Mouse (Mus musculus): ENCODE measurements around the gene Rpl39. TPM values are rescaled to one million over a fixed set of nuclear protein-coding genes. Genes with fewer than 3 reads are reported as not detected.

Rpl39 gene
- polyA plus RNA-seq (2012; fragmentation: generic; extraction: Trizol): 2,053 TPM

DNA sequence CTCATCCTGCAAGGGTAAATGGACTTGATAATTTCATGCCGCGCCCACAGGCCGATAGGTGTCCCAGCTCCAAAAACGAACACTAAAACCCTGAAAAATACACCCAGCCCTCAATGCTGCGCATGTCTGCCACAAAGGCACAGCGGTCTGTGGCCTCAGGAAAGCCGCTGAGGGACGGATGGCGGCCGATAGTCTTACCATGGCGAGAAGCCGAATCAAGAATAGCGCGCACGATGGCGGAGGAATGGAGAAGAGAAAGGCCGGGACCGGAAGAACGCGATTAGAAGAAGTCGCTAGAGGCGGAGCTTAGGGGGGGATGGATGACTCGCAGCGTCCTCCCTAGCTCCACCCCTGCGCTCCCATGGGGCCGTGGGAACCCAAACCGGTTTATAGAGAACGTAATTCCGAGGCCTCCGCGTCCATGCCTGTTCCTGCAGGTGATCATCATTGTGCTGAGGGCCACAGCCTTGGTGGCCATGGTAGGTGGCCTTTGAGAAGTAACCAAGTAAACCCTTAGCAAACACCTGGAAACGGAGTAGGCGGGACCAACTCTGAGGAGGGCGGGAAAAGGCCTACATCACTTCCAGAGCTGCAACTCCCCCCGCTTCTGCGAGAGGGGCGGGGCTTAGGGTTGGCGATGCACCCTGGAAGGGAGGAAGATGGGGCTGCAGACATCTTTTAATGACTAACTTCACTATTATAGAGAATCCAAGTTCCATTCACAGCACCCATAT is at the start of gene Rpl39:
Gene Rpl39, minus strand, starts transcription at position 476 of the 734 bp plus-strand sequence.
- Histone ChIP-seq H3K4me3 (peak within 1 kb of the TSS; percentile 94), H3K27me3 (ENCODE audit: control insufficient read depth, insufficient read depth, insufficient read length) (no peaks in the 10 kb centered on the region), H3K36me3 (ENCODE audit: control insufficient read depth, insufficient read depth) (peaks cover 11% of the 10 kb centered on the region), H3K4me2 (ENCODE audit: low read depth) (peak within 1 kb of the TSS; percentile 81), H3ac (ENCODE audit: control insufficient read depth, insufficient read length) (peak within 1 kb of the TSS; percentile 55), H3K79me2 (ENCODE audit: control insufficient read depth, insufficient read depth) (peaks cover 22% of the 10 kb centered on the region)
- TF ChIP-seq POLR2A (IDR thresholded peaks at IDR 0.05; ENCODE audit: insufficient read length, low read depth): peak; percentile 84
- no peak for TF ChIP-seq MYOG (IDR thresholded peaks at IDR 0.05; ENCODE audit: control insufficient read depth in 1 of 3, insufficient read depth in 1 of 3, insufficient read length in 2 of 3, low read depth in 2 of 3)
- TF ChIP-seq POLR2AphosphoS2 (IDR thresholded peaks at IDR 0.05; ENCODE audit: insufficient read length, low read depth): peak; percentile 72
- no peak for TF ChIP-seq TCF3 (IDR thresholded peaks at IDR 0.05; ENCODE audit: insufficient read length, low read depth)
- TF ChIP-seq MAX (IDR thresholded peaks at IDR 0.05; ENCODE audit: low read depth): no peak

DNA sequence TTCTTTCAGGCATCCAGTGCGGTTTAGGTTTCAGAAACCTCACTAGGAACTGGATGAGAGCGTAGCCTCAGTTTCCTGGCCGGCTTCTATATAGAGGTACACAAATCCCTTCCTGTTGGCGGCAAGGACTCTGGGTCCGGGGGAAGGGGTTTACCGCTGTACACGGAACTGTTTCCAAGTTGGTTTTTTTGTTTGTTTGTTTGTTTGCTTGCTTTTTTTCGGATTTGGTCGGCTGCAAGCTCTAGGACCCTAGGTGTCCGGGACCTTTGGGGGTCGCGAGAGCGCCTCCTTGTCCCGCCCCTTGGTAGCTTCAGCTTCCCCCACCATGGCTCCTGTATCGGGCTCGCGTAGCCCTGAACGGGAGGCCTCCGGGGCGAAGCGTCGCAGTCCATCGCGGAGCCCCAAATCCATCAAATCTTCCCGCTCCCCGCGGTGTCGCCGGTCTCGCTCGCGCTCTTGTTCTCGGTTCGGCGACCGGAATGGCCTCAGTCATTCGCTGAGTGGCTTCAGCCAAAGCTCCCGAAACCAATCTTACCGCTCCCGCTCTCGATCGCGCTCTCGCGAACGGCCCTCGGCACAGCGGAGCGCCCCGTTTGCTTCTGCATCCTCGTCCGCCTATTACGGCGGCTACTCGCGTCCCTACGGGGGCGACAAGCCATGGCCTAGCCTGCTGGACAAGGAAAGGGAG is 41.6 kb upstream of the Rpl39 start, which contains the start of gene Nkap:
Gene Nkap, plus strand, starts transcription at position 125 of the 688 bp plus-strand sequence.
- no peak for TF ChIP-seq MYOD1 (IDR thresholded peaks at IDR 0.05; ENCODE audit: control insufficient read depth in 1 of 3, insufficient read length in 2 of 3, low read depth in 2 of 3)
- no peak for TF ChIP-seq TCF3 (IDR thresholded peaks at IDR 0.05; ENCODE audit: insufficient read length, low read depth)
- TF ChIP-seq USF1 (IDR thresholded peaks at IDR 0.05; ENCODE audit: low read depth): no peak
- TF ChIP-seq REST (IDR thresholded peaks at IDR 0.05; ENCODE audit: insufficient read depth, insufficient read length): no peak
- no peak for TF ChIP-seq TCF12 (IDR thresholded peaks at IDR 0.05; ENCODE audit: insufficient read depth, poor library complexity, severe bottlenecking)
- TF ChIP-seq POLR2A (IDR thresholded peaks at IDR 0.05; ENCODE audit: insufficient read length, low read depth): no peak
- TF ChIP-seq SRF (IDR thresholded peaks at IDR 0.05; ENCODE audit: control insufficient read depth, insufficient read length, low read depth): no peak
- no peak for TF ChIP-seq E2F4 (IDR thresholded peaks at IDR 0.05; ENCODE audit: insufficient read depth)
- TF ChIP-seq CEBPB (IDR thresholded peaks at IDR 0.05; ENCODE audit: insufficient read depth, poor library complexity, severe bottlenecking): no peak
- no peak for TF ChIP-seq MYOG (IDR thresholded peaks at IDR 0.05; ENCODE audit: control insufficient read depth in 1 of 3, insufficient read depth in 1 of 3, insufficient read length in 2 of 3, low read depth in 2 of 3)
- no peak for TF ChIP-seq POLR2AphosphoS2 (IDR thresholded peaks at IDR 0.05; ENCODE audit: insufficient read length, low read depth)
- TF ChIP-seq MAX (IDR thresholded peaks at IDR 0.05; ENCODE audit: low read depth): no peak
- peak within 1 kb of the TSS; percentile 90 for H3K4me2 ChIP-seq (ENCODE audit: low read depth)
- H3K36me3 ChIP-seq (ENCODE audit: control insufficient read depth, insufficient read depth): no peaks in the 10 kb centered on the region
- peak within 1 kb of the TSS; percentile 82 for H3ac ChIP-seq (ENCODE audit: control insufficient read depth, insufficient read length)
- no peaks in the 10 kb centered on the region for H3K27me3 ChIP-seq (ENCODE audit: control insufficient read depth, insufficient read depth, insufficient read length)
- peaks cover 11% of the 10 kb centered on the region for H3K79me2 ChIP-seq (ENCODE audit: control insufficient read depth, insufficient read depth)
- peak within 1 kb of the TSS; percentile 63 for H3K4me3 ChIP-seq

DNA sequence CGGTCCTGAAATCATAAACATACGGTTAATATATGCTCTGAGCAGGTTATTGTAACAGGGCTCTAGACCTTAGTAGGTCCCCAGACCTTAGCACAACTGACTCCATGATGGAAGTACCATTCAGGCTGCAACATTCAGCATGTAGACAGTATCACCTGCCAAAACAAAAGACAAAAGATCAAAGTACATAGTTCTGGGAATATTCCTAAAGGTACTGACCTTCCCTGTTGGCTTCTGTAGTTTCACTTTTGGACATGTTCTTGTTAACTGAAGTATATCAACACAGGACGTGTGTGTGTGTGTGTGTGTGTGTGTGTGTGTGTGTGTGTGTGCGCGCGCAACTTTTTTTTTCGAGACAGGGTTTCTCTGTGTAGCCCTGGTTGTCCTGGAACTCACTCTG is 40.3 kb upstream of the Rpl39 start:
- Histone ChIP-seq H3ac (ENCODE audit: control insufficient read depth, insufficient read length) (no peak overlapping the region), H3K36me3 (ENCODE audit: control insufficient read depth, insufficient read depth) (no peaks in the 10 kb centered on the region), H3K27me3 (ENCODE audit: control insufficient read depth, insufficient read depth, insufficient read length) (no peaks in the 10 kb centered on the region), H3K4me2 (ENCODE audit: low read depth) (no peak overlapping the region), H3K79me2 (ENCODE audit: control insufficient read depth, insufficient read depth) (peaks cover 11% of the 10 kb centered on the region), H3K4me3 (no peak overlapping the region)
- TF ChIP-seq POLR2A (IDR thresholded peaks at IDR 0.05; ENCODE audit: insufficient read length, low read depth) (no peak), MYOG (IDR thresholded peaks at IDR 0.05; ENCODE audit: control insufficient read depth in 1 of 3, insufficient read depth in 1 of 3, insufficient read length in 2 of 3, low read depth in 2 of 3) (no peak), E2F4 (IDR thresholded peaks at IDR 0.05; ENCODE audit: insufficient read depth) (no peak), MAX (IDR thresholded peaks at IDR 0.05; ENCODE audit: low read depth) (no peak)

DNA sequence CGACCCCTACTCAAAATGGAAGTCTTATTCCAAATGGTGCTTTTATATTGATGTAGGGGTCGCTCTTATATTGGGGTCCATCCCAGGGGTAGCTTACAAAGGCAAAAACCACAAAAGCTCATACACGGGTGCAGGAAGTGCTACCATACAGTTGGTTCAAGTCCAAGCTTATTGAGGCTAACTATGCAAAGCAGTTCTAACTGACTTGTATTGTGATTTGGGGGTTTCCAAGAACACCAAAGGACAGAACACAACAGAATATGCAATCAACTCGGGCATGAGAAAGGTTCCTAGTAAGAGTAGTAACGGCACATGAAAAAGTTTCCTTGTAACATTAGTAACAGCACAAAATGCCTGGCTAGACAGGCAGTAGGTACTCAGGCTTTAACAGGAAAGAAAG is 35.0 kb upstream of the Rpl39 start:
- TF ChIP-seq REST (IDR thresholded peaks at IDR 0.05; ENCODE audit: insufficient read depth, insufficient read length): no peak
- TF ChIP-seq POLR2AphosphoS2 (IDR thresholded peaks at IDR 0.05; ENCODE audit: insufficient read length, low read depth): no peak
- TF ChIP-seq TCF3 (IDR thresholded peaks at IDR 0.05; ENCODE audit: insufficient read length, low read depth): no peak
- no peak for TF ChIP-seq E2F4 (IDR thresholded peaks at IDR 0.05; ENCODE audit: insufficient read depth)
- no peak for TF ChIP-seq CEBPB (IDR thresholded peaks at IDR 0.05; ENCODE audit: insufficient read depth, poor library complexity, severe bottlenecking)
- TF ChIP-seq USF1 (IDR thresholded peaks at IDR 0.05; ENCODE audit: low read depth): no peak
- no peak for TF ChIP-seq MYOG (IDR thresholded peaks at IDR 0.05; ENCODE audit: control insufficient read depth in 1 of 3, insufficient read depth in 1 of 3, insufficient read length in 2 of 3, low read depth in 2 of 3)
- no peak for TF ChIP-seq POLR2A (IDR thresholded peaks at IDR 0.05; ENCODE audit: insufficient read length, low read depth)
- TF ChIP-seq TCF12 (IDR thresholded peaks at IDR 0.05; ENCODE audit: insufficient read depth, poor library complexity, severe bottlenecking): no peak
- TF ChIP-seq MAX (IDR thresholded peaks at IDR 0.05; ENCODE audit: low read depth): no peak
- no peak for TF ChIP-seq MYOD1 (IDR thresholded peaks at IDR 0.05; ENCODE audit: control insufficient read depth in 1 of 3, insufficient read length in 2 of 3, low read depth in 2 of 3)
- no peak for TF ChIP-seq SRF (IDR thresholded peaks at IDR 0.05; ENCODE audit: control insufficient read depth, insufficient read length, low read depth)
- Histone ChIP-seq H3K27me3 (ENCODE audit: control insufficient read depth, insufficient read depth, insufficient read length) (peaks cover 19% of the 10 kb centered on the region), H3K36me3 (ENCODE audit: control insufficient read depth, insufficient read depth) (no peaks in the 10 kb centered on the region), H3K79me2 (ENCODE audit: control insufficient read depth, insufficient read depth) (no peaks in the 10 kb centered on the region), H3ac (ENCODE audit: control insufficient read depth, insufficient read length) (no peak overlapping the region), H3K4me2 (ENCODE audit: low read depth) (no peak overlapping the region), H3K4me3 (no peak overlapping the region)

All from myocyte (in vitro differentiated cells).